Mouse (Mus musculus): ENCODE measurements at regions not wholly inside any gene's neighbourhood (a gene's known extent, or its start where the extent isn't known, plus 50 kb on each side); places are given as distances from the start of the nearest gene placed in this dataset.

DNA sequence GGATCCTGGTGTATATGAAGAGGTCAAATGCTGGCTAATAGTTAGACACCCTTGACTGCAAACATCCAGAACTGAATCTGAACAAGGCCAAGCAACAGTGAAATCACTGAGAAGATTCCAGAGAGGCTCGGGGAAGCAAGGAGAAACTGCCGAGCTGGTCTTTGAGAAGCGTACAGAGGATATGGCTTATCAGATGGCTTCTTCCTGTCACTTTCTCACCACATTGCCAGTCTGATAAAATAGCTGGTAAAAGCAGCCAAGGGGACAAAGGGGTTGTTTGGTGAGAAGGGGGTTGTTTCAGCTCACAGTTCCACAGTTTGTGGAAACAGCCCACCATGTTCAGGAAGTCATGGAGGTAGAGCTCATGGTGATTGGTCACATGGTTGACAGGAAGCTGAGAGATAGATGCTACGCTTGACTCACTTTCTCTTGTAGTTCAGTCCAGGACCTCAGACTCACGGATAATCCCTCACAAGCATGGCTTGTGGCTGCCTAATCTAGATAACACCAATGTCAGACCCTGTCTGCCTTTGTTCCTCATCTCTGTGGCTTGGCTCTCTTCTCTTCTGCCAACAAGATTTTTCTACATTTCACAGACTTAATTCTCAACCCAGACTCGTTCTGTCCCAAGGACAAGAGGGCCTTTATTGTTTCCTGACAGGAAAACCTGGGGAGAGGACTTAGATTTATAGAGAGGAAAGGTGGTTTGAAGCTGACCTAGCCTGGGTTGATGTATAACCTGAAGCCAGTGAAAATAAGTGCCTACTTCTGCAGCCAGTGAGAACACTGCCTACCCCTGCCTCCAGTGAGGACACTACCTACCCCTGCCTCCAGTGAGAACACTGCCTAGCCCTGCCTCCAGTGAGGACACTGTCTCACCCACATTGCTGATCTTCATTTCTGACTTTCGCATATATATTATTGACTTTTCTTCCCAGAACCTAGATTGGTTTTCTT is 122.0 kb downstream of the Tent5c start:
- TF ChIP-seq CTCF (conservative IDR thresholded peaks at IDR 0.05; ENCODE audit: low read length) (no peak), POU5F1 (IDR thresholded peaks at IDR 0.05; ENCODE audit: borderline replicate concordance, low read length) (no peak), NANOG (IDR thresholded peaks at IDR 0.05; ENCODE audit: borderline replicate concordance, low read length) (no peak)
